Mouse (Mus musculus) embryo, embryonic 11 days (tissue): ENCODE data around the gene Larp1.

Experiments used
- DNase-seq: peaks from one replicate; pipeline ENCODE4 v3.0.0-alpha.2; 2015

Larp1 gene

GRCm38 (mm10) chr11:58009051-58009515, at the start of gene Larp1:
Gene Larp1 (plus strand): TSS chr11:58009064.
- no peak for DNase-seq

GRCm38 (mm10) chr11:57959924-57960323, 48.9 kb upstream of the Larp1 start:
- DNase-seq, result no peak

- peak; percentile 93 for DNase-seq
Observed at GRCm38 (mm10) chr11:57962382-57963285, 46.2 kb upstream of the Larp1 start.

GRCm38 (mm10) chr11:57963291-57963870, 45.5 kb upstream of the Larp1 start:
- no peak for DNase-seq

GRCm38 (mm10) chr11:57966630-57967029, 42.2 kb upstream of the Larp1 start:
- no peak for DNase-seq

GRCm38 (mm10) chr11:57968301-57968700, 40.6 kb upstream of the Larp1 start:
- DNase-seq, result no peak

- DNase-seq, result no peak
Observed at GRCm38 (mm10) chr11:57970541-57970940, 38.3 kb upstream of the Larp1 start.

GRCm38 (mm10) chr11:57973001-57973912, 35.6 kb upstream of the Larp1 start:
- DNase-seq, result no peak

GRCm38 (mm10) chr11:57973913-57974234, 35.0 kb upstream of the Larp1 start:
- no peak for DNase-seq

GRCm38 (mm10) chr11:57975876-57976275, 33.0 kb upstream of the Larp1 start:
- DNase-seq, result no peak

- no peak for DNase-seq
Observed at GRCm38 (mm10) chr11:57977681-57978080, 31.2 kb upstream of the Larp1 start.

GRCm38 (mm10) chr11:57979621-57980020, 29.2 kb upstream of the Larp1 start:
- DNase-seq, result no peak

GRCm38 (mm10) chr11:57981083-57981809, 27.6 kb upstream of the Larp1 start:
- DNase-seq, result no peak

- DNase-seq, result no peak
Observed at GRCm38 (mm10) chr11:57983480-57984342, 25.2 kb upstream of the Larp1 start.

- no peak for DNase-seq
Observed at GRCm38 (mm10) chr11:57984343-57984666, 24.6 kb upstream of the Larp1 start.

- DNase-seq, result no peak
Observed at GRCm38 (mm10) chr11:57985485-57985884, 23.4 kb upstream of the Larp1 start.

GRCm38 (mm10) chr11:57986053-57986452, 22.8 kb upstream of the Larp1 start:
- DNase-seq, result no peak

- DNase-seq, result no peak
Observed at GRCm38 (mm10) chr11:57986456-57986855, 22.4 kb upstream of the Larp1 start.

GRCm38 (mm10) chr11:57986861-57987260, 22.0 kb upstream of the Larp1 start:
- no peak for DNase-seq

- DNase-seq, result no peak
Observed at GRCm38 (mm10) chr11:57998168-57998567, 10.7 kb upstream of the Larp1 start.

- peak; percentile 11 for DNase-seq
Observed at GRCm38 (mm10) chr11:57998872-57999271, 10.0 kb upstream of the Larp1 start.

GRCm38 (mm10) chr11:58003126-58003525, 5.7 kb upstream of the Larp1 start:
- DNase-seq, result no peak
